Mouse (Mus musculus): ENCODE measurements around the gene Csf3.
"Not testable (repeated sequence)": the region's sequence is repeated elsewhere in the genome, so short reads cannot be mapped to it uniquely, and the experiment has no call there.

Gene Csf3

GRCm38 (mm10) chr11:98701213-98701670, at the start of gene Csf3:
Gene Csf3 (plus strand): TSS chr11:98701263.
- no peak for DNase-seq

- DNase-seq: peak; percentile 21 to 47
Measured at GRCm38 (mm10) chr11:98655076-98655475, 46.0 kb upstream of the Csf3 start.

- no peak for DNase-seq
Measured at GRCm38 (mm10) chr11:98660517-98660916, 40.5 kb upstream of the Csf3 start.

- DNase-seq: no peak
Measured at GRCm38 (mm10) chr11:98664091-98664490, 37.0 kb upstream of the Csf3 start, which contains the start of gene Gsdma. Gene Gsdma (plus strand): TSS chr11:98664351.

- DNase-seq: no peak
Measured at GRCm38 (mm10) chr11:98668984-98669383, 32.1 kb upstream of the Csf3 start.

GRCm38 (mm10) chr11:98671284-98671815, 29.7 kb upstream of the Csf3 start:
- DNase-seq: no peak

- DNase-seq: no peak
Measured at GRCm38 (mm10) chr11:98671857-98672256, 29.2 kb upstream of the Csf3 start.

GRCm38 (mm10) chr11:98672482-98672881, 28.6 kb upstream of the Csf3 start:
- no peak for DNase-seq

- DNase-seq: peak; percentile 38 to 65
Measured at GRCm38 (mm10) chr11:98673136-98673535, 27.9 kb upstream of the Csf3 start.

GRCm38 (mm10) chr11:98675829-98676363, 25.2 kb upstream of the Csf3 start:
- no peak for DNase-seq

- no peak for DNase-seq
Measured at GRCm38 (mm10) chr11:98680023-98680422, 21.0 kb upstream of the Csf3 start.

GRCm38 (mm10) chr11:98680595-98680994, 20.5 kb upstream of the Csf3 start:
- DNase-seq: not testable (repeated sequence)

- DNase-seq: no peak
Measured at GRCm38 (mm10) chr11:98681186-98681585, 19.9 kb upstream of the Csf3 start.

GRCm38 (mm10) chr11:98681786-98682745, 19.0 kb upstream of the Csf3 start, which contains the start of gene Psmd3:
Gene Psmd3 (plus strand): TSS chr11:98682554.
- peak; percentile 90 to 96 for DNase-seq

GRCm38 (mm10) chr11:98682811-98683210, 18.3 kb upstream of the Csf3 start:
- DNase-seq: no peak

GRCm38 (mm10) chr11:98685642-98686041, 15.4 kb upstream of the Csf3 start:
- DNase-seq: no peak

GRCm38 (mm10) chr11:98686976-98687375, 14.1 kb upstream of the Csf3 start:
- DNase-seq: no peak

GRCm38 (mm10) chr11:98688009-98688408, 13.1 kb upstream of the Csf3 start:
- no peak for DNase-seq

- DNase-seq: no peak
Measured at GRCm38 (mm10) chr11:98693201-98693600, 7.9 kb upstream of the Csf3 start.

GRCm38 (mm10) chr11:98693746-98694145, 7.3 kb upstream of the Csf3 start:
- no peak for DNase-seq

GRCm38 (mm10) chr11:98694301-98694700, 6.8 kb upstream of the Csf3 start:
- DNase-seq: no peak

GRCm38 (mm10) chr11:98695408-98695807, 5.7 kb upstream of the Csf3 start:
- DNase-seq: no peak

- DNase-seq: no peak
Measured at GRCm38 (mm10) chr11:98696454-98697216, 4.4 kb upstream of the Csf3 start.

Measured in spleen, adult 18-20 months (tissue).